10 mouse cellular contexts compared by ENCODE assay signal in the genomic region with DNA sequence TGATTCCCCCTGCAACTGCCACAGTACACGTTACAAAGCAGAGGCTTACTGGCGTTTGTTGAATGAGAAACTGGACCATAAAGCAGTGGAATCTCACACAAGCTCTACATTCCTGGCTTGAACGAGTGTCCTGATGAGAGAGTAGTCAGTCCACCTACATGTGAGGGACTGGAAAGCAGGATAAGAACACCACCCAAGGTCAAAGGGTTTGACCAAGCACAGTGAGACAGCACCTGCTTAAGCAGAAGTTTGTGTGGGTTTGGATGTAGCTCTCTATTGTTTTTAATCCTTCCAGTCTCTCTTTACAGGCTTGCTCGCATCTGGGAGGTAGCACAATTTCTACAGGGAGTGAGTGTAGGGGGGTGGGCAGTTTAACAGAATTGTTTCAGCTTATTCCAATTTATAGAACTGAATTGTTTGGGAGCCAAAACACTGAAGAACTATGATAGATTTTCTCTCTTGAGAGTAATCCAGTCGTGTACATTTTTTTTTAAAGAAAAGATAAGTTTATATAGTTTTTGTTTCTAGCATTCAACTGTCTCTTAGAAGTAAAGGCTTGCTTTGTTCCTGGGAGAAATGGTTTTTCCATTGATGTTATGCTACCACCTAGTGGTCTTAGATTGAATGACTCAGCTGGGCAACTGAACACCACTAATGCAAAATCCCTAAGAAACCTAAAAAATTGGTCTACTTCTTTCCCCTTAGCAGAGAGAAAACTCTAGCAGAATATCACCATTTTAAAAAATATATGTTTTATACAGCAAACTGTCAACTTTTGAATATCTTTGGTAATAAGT.
DNase-seq lines count a peak whose midpoint lies in the region; ATAC-seq and TF ChIP-seq lines count a peak whose summit lies in the region.
"Had no signal": no experiment of that assay in that cellular context is flagged by ENCODE, and none has a peak within 500 bp of the region (broad histone marks: within the 10 kb centered on the region; RNA-seq: fewer than 3 reads in every experiment).

No protein-coding gene starts in this region.

- peak; percentile 29 for DNase-seq in left cerebral cortex, adult 11 months (ENCODE audit: low spot score)
- no peak for DNase-seq in left cerebral cortex, postnatal 36 days (ENCODE audit: low spot score in 2 of 2)
- peak; percentile 81 for DNase-seq in adipocyte (ENCODE audit: low spot score)
- DNase-seq in fibroblast of lung, adult 2 months (ENCODE audit: low read depth): peak; percentile 46
- peak; percentile 82 for DNase-seq in kidney, postnatal 0 days (ENCODE audit: low spot score)
- no peak for DNase-seq in urinary bladder, adult 18-20 months (ENCODE audit: low spot score in 2 of 2)
- DNase-seq in right cerebral cortex, postnatal 36 days (ENCODE audit: low spot score in 2 of 2): no peak

- no peak overlapping the region for H3K4me3 ChIP-seq in kidney, postnatal 0 days (replicated peaks; ENCODE audit: low read depth, low read length)
- no peak overlapping the region for H3K4me3 ChIP-seq in midbrain, embryonic 12.5 days
- H3K4me3 ChIP-seq: embryonic facial prominence, embryonic 12.5 days had no signal

- no peaks in the 10 kb centered on the region for H3K27me3 ChIP-seq in kidney, postnatal 0 days (ENCODE audit: insufficient read depth, low read length)
- H3K27me3 ChIP-seq in midbrain, embryonic 12.5 days: no peaks in the 10 kb centered on the region

- TF ChIP-seq CTCF in kidney, postnatal 0 days (IDR thresholded peaks at IDR 0.05; ENCODE audit: low read depth): peak; percentile 92

- no peak overlapping the region for H3K4me2 ChIP-seq in kidney, postnatal 0 days (ENCODE audit: low read length)
- no peak overlapping the region for H3K4me2 ChIP-seq in midbrain, embryonic 12.5 days (replicated peaks)
- H3K4me2 ChIP-seq: embryonic facial prominence, embryonic 12.5 days had no signal

- H3K9ac ChIP-seq in kidney, postnatal 0 days (ENCODE audit: low read depth, low read length): no peak overlapping the region
- H3K9ac ChIP-seq in midbrain, embryonic 12.5 days (replicated peaks): no peak overlapping the region
- H3K9ac ChIP-seq: embryonic facial prominence, embryonic 12.5 days had no signal

- no peak overlapping the region for H3K27ac ChIP-seq in kidney, postnatal 0 days
- no peak overlapping the region for H3K27ac ChIP-seq in midbrain, embryonic 12.5 days (replicated peaks)
- H3K27ac ChIP-seq: embryonic facial prominence, embryonic 12.5 days; macrophage had no signal

- no peaks in the 10 kb centered on the region for H3K9me3 ChIP-seq in kidney, postnatal 0 days (replicated peaks; ENCODE audit: low read length)
- no peaks in the 10 kb centered on the region for H3K9me3 ChIP-seq in midbrain, embryonic 12.5 days
- H3K9me3 ChIP-seq: embryonic facial prominence, embryonic 12.5 days had no signal

- WGBS in kidney, postnatal 0 days: 30% methylated on average over 5 of the region's 5 CpGs
- 29% methylated on average over 5 of the region's 5 CpGs for WGBS in midbrain, embryonic 12.5 days

- intact Hi-C loops in left cerebral cortex, postnatal 36 days (cut with DNase I): loop anchor here (1.0 to 10.0 kb wide), 2 partner anchors 343 to 524 kb away; partner anchors contain the start of gene Tll1

- H3K36me3 ChIP-seq in kidney, postnatal 0 days (ENCODE audit: insufficient read depth, low read length): no peaks in the 10 kb centered on the region
- H3K36me3 ChIP-seq in midbrain, embryonic 12.5 days: no peaks in the 10 kb centered on the region
- H3K36me3 ChIP-seq: embryonic facial prominence, embryonic 12.5 days had no signal

- no peaks in the 10 kb centered on the region for H3K4me1 ChIP-seq in kidney, postnatal 0 days (replicated peaks; ENCODE audit: insufficient read depth, low read length)
- no peaks in the 10 kb centered on the region for H3K4me1 ChIP-seq in midbrain, embryonic 12.5 days
- H3K4me1 ChIP-seq: embryonic facial prominence, embryonic 12.5 days had no signal

- ATAC-seq in kidney, postnatal 0 days (replicated peaks; ENCODE audit: low FRiP score, low read depth): no peak
- peak; percentile 63 for ATAC-seq in midbrain, embryonic 12.5 days (ENCODE audit: low FRiP score, low read depth)

Comparison
In these comparisons a context has a peak if more than half of its experiments do, and no peak if none do; other contexts are left out.
1. DNase-seq: peak in left cerebral cortex, adult 11 months (single experiment), adipocyte (single experiment), fibroblast of lung, adult 2 months (single experiment) and kidney, postnatal 0 days (single experiment); none in left cerebral cortex, postnatal 36 days (0 of 2), urinary bladder, adult 18-20 months (0 of 2) and right cerebral cortex, postnatal 36 days (0 of 2).